Mouse (Mus musculus) neural tube, embryonic 15.5 days (tissue): Measurements from ENCODE around the gene Rassf1. TPM values are rescaled to one million over a fixed set of nuclear protein-coding genes. Genes with fewer than 3 reads are reported as not detected.
"Not testable (repeated sequence)": the region's sequence is repeated elsewhere in the genome, so short reads cannot be mapped to it uniquely, and the experiment has no call there.

Experiments used
- ATAC-seq: fragments of 200-750 bp; cut with Nextera tagmentation; 2 replicates; pipeline ENCODE4 v1.8.0; 2017; ENCODE audit warnings: mild to moderate bottlenecking, moderate TSS enrichment, moderate library complexity; ENCODE audit not compliant: low FRiP score
- H3K27ac ChIP-seq: fragments of 300-500 bp; sonication (generic); replicated peaks from 2 replicates; pipeline ENCODE4 v1.5.1; 2015; ENCODE audit warnings: mild to moderate bottlenecking, inconsistent platforms
- H3K27me3 ChIP-seq: fragments of 300-500 bp; sonication (generic); replicated peaks from 2 replicates; pipeline ENCODE4 v1.6.1; 2015; ENCODE audit warnings: inconsistent platforms
- H3K36me3 ChIP-seq: fragments of 300-500 bp; sonication (generic); 2 replicates; pipeline ENCODE4 v1.6.1; 2015; ENCODE audit warnings: inconsistent platforms
- H3K4me1 ChIP-seq: fragments of 300-500 bp; sonication (generic); 2 replicates; pipeline ENCODE4 v1.6.1; 2015; ENCODE audit warnings: inconsistent platforms
- H3K4me2 ChIP-seq: fragments of 300-500 bp; sonication (generic); 2 replicates; pipeline ENCODE4 v1.6.1; 2015; ENCODE audit warnings: inconsistent platforms, mild to moderate bottlenecking, moderate library complexity
- H3K4me3 ChIP-seq: fragments of 300-500 bp; sonication (generic); replicated peaks from 2 replicates; pipeline ENCODE4 v1.5.1; 2015; ENCODE audit warnings: mild to moderate bottlenecking, inconsistent platforms
- H3K9ac ChIP-seq: fragments of 300-500 bp; sonication (generic); replicated peaks from 2 replicates; pipeline ENCODE4 v1.6.1; 2015; ENCODE audit warnings: mild to moderate bottlenecking, inconsistent platforms
- H3K9me3 ChIP-seq: fragments of 300-500 bp; sonication (generic); replicated peaks from 2 replicates; pipeline ENCODE4 v1.6.1; 2016; ENCODE audit warnings: inconsistent platforms
- WGBS: fragments of 180-500 bp; shearing (Covaris S2); methylation state at CpG from one replicate; pipeline ENCODE4 v1.1.7; 2015; ENCODE audit warnings: mixed read lengths; 5-methylcytosine and 5-hydroxymethylcytosine counted together
- polyA plus RNA-seq: library from polyadenylated mRNA; unstranded; fragments of >200 nt; fragmentation: Nextera tagmentation; extraction: Ambion mirVana; gene quantifications from 2 replicates; pipeline ENCODE4 v1.2.1, GENCODE M21; 2015

Rassf1 gene
- polyA plus RNA-seq, 1 experiment from 2014 or later = 41.2 TPM

- not testable (repeated sequence) for H3K27ac ChIP-seq, H3K9ac ChIP-seq, H3K27me3 ChIP-seq, H3K4me3 ChIP-seq, H3K9me3 ChIP-seq, ATAC-seq
- H3K4me1 ChIP-seq = peaks cover 53% of the 10 kb centered on the region
- peaks cover 33% of the 10 kb centered on the region for H3K36me3 ChIP-seq
- WGBS = 58% methylated on average over 5 of the region's 5 CpGs
- H3K4me2 ChIP-seq = peak overlapping the region; percentile 5; the same call in 1 of the 2 replicates
Measured at GRCm38 (mm10) chr9:107565556-107565955, 14.2 kb downstream of the Rassf1 start.

DNA sequence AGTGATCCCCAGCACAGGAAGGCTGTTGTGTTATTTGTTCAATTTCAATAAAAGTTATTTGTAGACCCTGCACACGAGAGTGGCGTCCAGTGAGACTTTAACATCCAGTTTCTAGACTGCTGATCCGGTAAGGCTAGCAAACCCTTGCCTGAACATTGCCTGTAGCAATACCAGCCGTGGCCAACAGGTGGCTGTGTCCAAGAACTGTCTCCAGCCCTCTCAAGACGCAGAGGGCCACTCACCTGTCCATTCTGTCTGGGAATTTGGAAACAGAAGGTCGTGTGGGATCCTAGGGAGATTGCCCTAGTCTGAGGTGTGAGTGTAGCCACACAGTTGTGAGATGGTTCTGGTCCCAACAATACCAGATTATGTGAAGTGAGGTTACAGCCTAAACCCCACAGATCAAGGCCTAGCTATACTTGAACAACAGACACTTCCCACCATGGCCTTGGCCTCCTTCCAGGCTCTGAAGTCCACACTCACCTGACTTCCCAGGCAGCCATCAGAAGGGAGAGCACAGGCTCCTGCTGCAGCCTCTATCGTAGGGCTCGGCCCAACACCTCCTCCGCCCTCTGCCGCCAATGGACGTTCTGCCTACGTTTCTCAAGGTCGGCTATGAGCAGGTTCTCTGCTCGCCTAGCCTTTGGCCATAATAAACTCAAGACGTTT lies 14.8 kb downstream of the Rassf1 start:
- no peaks in the 10 kb centered on the region for H3K9me3 ChIP-seq
- peaks cover 59% of the 10 kb centered on the region for H3K4me1 ChIP-seq
- WGBS = 62% methylated on average over 15 of the region's 15 CpGs
- ATAC-seq = no peak
- H3K27ac ChIP-seq = 0 out of 2 replicates have a peak overlapping the region, but pooled peaks have one; percentile 38
- peaks cover 30% of the 10 kb centered on the region for H3K36me3 ChIP-seq
- H3K9ac ChIP-seq = no peak overlapping the region
- H3K4me2 ChIP-seq = peak overlapping the region; percentile 7; the same call in 1 of the 2 replicates
- H3K4me3 ChIP-seq = no peak overlapping the region
- H3K27me3 ChIP-seq = no peaks in the 10 kb centered on the region

- ATAC-seq = no peak
- Histone ChIP-seq H3K27me3 (no peaks in the 10 kb centered on the region), H3K27ac (peak overlapping the region; percentile 91; the same call in 1 of the 2 replicates), H3K36me3 (peaks cover 28% of the 10 kb centered on the region), H3K4me2 (peak overlapping the region; percentile 69; the same call in 1 of the 2 replicates), H3K4me1 (peaks cover 66% of the 10 kb centered on the region), H3K9me3 (no peaks in the 10 kb centered on the region), H3K9ac (no peak overlapping the region), H3K4me3 (no peak overlapping the region)
- WGBS = 81% methylated on average over 3 of the region's 3 CpGs
Measured at GRCm38 (mm10) chr9:107566855-107567254, 15.5 kb downstream of the Rassf1 start.

- WGBS = 9% methylated on average over 18 of the region's 18 CpGs
- Histone ChIP-seq H3K27me3 (no peaks in the 10 kb centered on the region), H3K4me2 (peak within 1 kb of the TSS; percentile 69), H3K36me3 (peaks cover 33% of the 10 kb centered on the region), H3K4me3 (peak within 1 kb of the TSS; percentile 85), H3K9me3 (no peaks in the 10 kb centered on the region), H3K4me1 (peaks cover 65% of the 10 kb centered on the region), H3K9ac (peak within 1 kb of the TSS; percentile 86), H3K27ac (peak within 1 kb of the TSS; percentile 91)
- ATAC-seq = no peak
Measured at GRCm38 (mm10) chr9:107567702-107568319, 16.5 kb downstream of the Rassf1 start, which contains the start of gene Hyal2. Gene Hyal2, plus strand, starts transcription at chr9:107567945.

- peaks cover 39% of the 10 kb centered on the region for H3K36me3 ChIP-seq
- peaks cover 61% of the 10 kb centered on the region for H3K4me1 ChIP-seq
- peak overlapping the region; percentile 91 for H3K27ac ChIP-seq
- under 1% methylated on average over 41 of the region's 41 CpGs for WGBS
- peak; percentile 89 for ATAC-seq
- H3K27me3 ChIP-seq = no peaks in the 10 kb centered on the region
- peak overlapping the region; percentile 69 for H3K4me2 ChIP-seq
- H3K9me3 ChIP-seq = no peaks in the 10 kb centered on the region
- H3K9ac ChIP-seq = peak overlapping the region; percentile 86
- H3K4me3 ChIP-seq = peak overlapping the region; percentile 85
Measured at GRCm38 (mm10) chr9:107568331-107569261, 17.2 kb downstream of the Rassf1 start.

- Histone ChIP-seq H3K4me2 (peak overlapping the region; percentile 69), H3K27ac (peak overlapping the region; percentile 91), H3K27me3 (no peaks in the 10 kb centered on the region), H3K4me1 (peaks cover 54% of the 10 kb centered on the region), H3K36me3 (peaks cover 42% of the 10 kb centered on the region), H3K9me3 (no peaks in the 10 kb centered on the region), H3K4me3 (peak overlapping the region; percentile 85), H3K9ac (peak overlapping the region; percentile 86)
- under 1% methylated on average over 23 of the region's 23 CpGs for WGBS
- ATAC-seq = peak; percentile 26
Measured at GRCm38 (mm10) chr9:107569270-107569669, 17.9 kb downstream of the Rassf1 start.

GRCm38 (mm10) chr9:107570016-107570415 lies 18.7 kb downstream of the Rassf1 start:
- H3K27ac ChIP-seq = peak overlapping the region; percentile 91; the same call in 1 of the 2 replicates
- no peaks in the 10 kb centered on the region for H3K9me3 ChIP-seq
- ATAC-seq = no peak
- H3K4me3 ChIP-seq = peak overlapping the region; percentile 85
- H3K36me3 ChIP-seq = peaks cover 41% of the 10 kb centered on the region
- H3K9ac ChIP-seq = peak overlapping the region; percentile 86
- no peaks in the 10 kb centered on the region for H3K27me3 ChIP-seq
- peaks cover 47% of the 10 kb centered on the region for H3K4me1 ChIP-seq
- peak overlapping the region; percentile 69 for H3K4me2 ChIP-seq
- 47% methylated on average over 13 of the region's 13 CpGs for WGBS

- 95% methylated on average over 21 of the region's 21 CpGs for WGBS
- peak overlapping the region; percentile 85; the same call in 1 of the 2 replicates for H3K4me3 ChIP-seq
- H3K27ac ChIP-seq = no peak overlapping the region
- peak overlapping the region; percentile 69 for H3K4me2 ChIP-seq
- 0 out of 2 replicates have a peak overlapping the region, but pooled peaks have one; percentile 86 for H3K9ac ChIP-seq
- peaks cover 36% of the 10 kb centered on the region for H3K36me3 ChIP-seq
- H3K9me3 ChIP-seq = no peaks in the 10 kb centered on the region
- no peak for ATAC-seq
- H3K4me1 ChIP-seq = peaks cover 42% of the 10 kb centered on the region
- H3K27me3 ChIP-seq = no peaks in the 10 kb centered on the region
Measured at GRCm38 (mm10) chr9:107570845-107571244, 19.5 kb downstream of the Rassf1 start.

DNA sequence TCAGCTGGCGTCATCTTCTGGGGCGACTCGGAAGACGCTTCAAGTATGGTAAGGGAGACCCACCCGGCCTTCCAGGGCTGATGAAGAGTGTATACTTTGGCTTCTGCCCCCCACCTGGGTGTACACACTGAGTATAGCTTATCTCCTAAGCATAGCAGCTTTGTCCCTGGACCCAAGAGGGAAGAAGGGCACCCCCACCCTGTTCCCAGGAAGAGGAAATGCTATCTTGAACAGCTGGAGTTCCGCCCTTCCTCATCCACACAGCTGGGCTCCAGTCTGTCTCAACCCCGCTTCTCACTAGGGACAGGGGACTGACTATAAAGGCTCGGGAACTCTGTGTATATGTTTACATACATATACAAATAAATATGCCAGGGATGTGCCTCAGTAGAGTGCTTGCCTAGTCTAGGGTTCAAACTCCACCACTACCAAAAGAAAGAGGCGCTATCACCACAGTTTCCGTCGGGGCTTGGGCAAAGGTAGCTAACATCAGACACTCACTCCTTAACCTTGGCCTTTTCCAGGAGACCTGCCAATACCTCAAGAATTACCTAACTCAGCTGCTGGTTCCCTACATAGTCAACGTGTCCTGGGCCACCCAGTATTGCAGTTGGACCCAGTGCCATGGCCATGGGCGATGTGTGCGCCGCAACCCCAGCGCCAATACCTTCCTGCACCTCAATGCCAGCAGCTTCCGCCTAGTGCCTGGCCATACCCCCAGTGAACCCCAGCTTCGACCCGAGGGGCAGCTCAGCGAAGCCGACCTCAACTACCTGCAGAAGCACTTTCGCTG lies 20.4 kb downstream of the Rassf1 start:
- peaks cover 42% of the 10 kb centered on the region for H3K4me1 ChIP-seq
- H3K4me2 ChIP-seq = peak overlapping the region; percentile 9; the same call in 1 of the 2 replicates
- H3K27me3 ChIP-seq = no peaks in the 10 kb centered on the region
- no peak overlapping the region for H3K9ac ChIP-seq
- H3K9me3 ChIP-seq = no peaks in the 10 kb centered on the region
- no peak overlapping the region for H3K4me3 ChIP-seq
- H3K27ac ChIP-seq = no peak overlapping the region
- no peak for ATAC-seq
- 96% methylated on average over 22 of the region's 22 CpGs for WGBS
- H3K36me3 ChIP-seq = peaks cover 33% of the 10 kb centered on the region

DNA sequence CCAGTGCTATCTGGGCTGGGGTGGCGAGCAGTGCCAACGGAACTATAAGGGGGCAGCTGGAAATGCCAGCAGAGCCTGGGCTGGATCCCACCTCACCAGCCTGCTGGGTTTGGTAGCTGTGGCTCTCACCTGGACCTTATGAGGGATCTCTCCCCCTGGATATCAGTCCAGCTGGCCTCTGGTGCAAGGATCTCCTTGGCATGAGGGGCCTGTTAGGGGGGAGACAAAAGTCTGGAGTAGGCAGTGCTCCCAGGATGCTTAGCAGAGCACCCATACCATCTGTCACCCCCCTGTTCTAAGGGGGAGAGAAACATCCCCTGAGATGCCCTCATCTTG lies 20.9 kb downstream of the Rassf1 start:
- peaks cover 33% of the 10 kb centered on the region for H3K36me3 ChIP-seq
- no peak overlapping the region for H3K4me3 ChIP-seq
- no peak overlapping the region for H3K4me2 ChIP-seq
- H3K9ac ChIP-seq = no peak overlapping the region
- H3K9me3 ChIP-seq = no peaks in the 10 kb centered on the region
- no peaks in the 10 kb centered on the region for H3K27me3 ChIP-seq
- 100% methylated on average over 2 of the region's 2 CpGs for WGBS
- H3K4me1 ChIP-seq = peaks cover 46% of the 10 kb centered on the region
- no peak overlapping the region for H3K27ac ChIP-seq
- no peak for ATAC-seq

DNA sequence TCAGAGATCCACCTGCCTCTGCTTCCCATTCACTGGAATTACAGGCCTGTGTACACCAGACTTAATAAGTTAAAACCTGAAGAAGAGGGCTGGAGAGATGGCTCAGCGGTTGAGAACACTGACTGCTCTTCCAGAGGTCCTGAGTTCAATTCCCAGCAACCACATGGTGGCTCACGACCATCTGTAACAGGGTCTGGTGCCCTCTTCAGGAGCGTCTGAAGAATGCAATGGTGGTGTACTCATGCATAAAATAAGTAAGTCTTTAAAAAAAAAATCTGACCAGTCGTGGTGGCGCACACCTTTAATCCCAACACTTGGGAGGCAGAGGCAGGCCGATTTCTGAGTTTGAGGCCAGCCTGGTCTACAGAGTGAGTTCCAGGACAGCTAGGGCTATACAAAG lies 22.4 kb downstream of the Rassf1 start:
- Histone ChIP-seq H3K36me3 (peaks cover 33% of the 10 kb centered on the region), H3K4me1 (peaks cover 41% of the 10 kb centered on the region)
- not testable (repeated sequence) for H3K9me3 ChIP-seq, H3K4me3 ChIP-seq, H3K27ac ChIP-seq, H3K27me3 ChIP-seq, ATAC-seq, H3K4me2 ChIP-seq, H3K9ac ChIP-seq
- 84% methylated on average over 6 of the region's 6 CpGs for WGBS
